Mouse (Mus musculus) effector memory CD4-positive, alpha-beta T cell, adult 7 months (primary cell): Measurements from ENCODE around the gene Gm5136. TPM values are rescaled to one million over a fixed set of nuclear protein-coding genes. Genes with fewer than 3 reads are reported as not detected.

Experiments
- polyA plus RNA-seq: library from polyadenylated mRNA; unstranded; fragments of 100-300 nt; shearing (Covaris generic); gene quantifications from one replicate; pipeline ENCODE4 v1.2.1, GENCODE M21; 2017

Gene Gm5136
- not detected for polyA plus RNA-seq

GRCm38 (mm10) chr10:108699946-108700345 lies at the start of gene Gm5136:
Gene Gm5136, minus strand, starts transcription at chr10:108700160.

